Mouse (Mus musculus) limb, embryonic 13.5 days (tissue): ENCODE data around the gene Ddb1. TPM values are rescaled to one million over a fixed set of nuclear protein-coding genes. Genes with fewer than 3 reads are reported as not detected.
"Not testable (repeated sequence)": the region's sequence is repeated elsewhere in the genome, so short reads cannot be mapped to it uniquely, and the experiment has no call there.

Source experiments
- ATAC-seq: fragments of 200-750 bp; cut with Nextera tagmentation; 2 replicates; pipeline ENCODE4 v1.8.0; 2017; ENCODE audit warnings: low read depth, moderate number of reproducible peaks, moderate TSS enrichment; ENCODE audit not compliant: low FRiP score
- H3K27ac ChIP-seq: fragments of 300-500 bp; sonication (generic); 2 replicates; pipeline ENCODE4 v1.5.1; 2015; ENCODE audit warnings: inconsistent platforms, mild to moderate bottlenecking, moderate library complexity
- H3K27me3 ChIP-seq: fragments of 300-500 bp; sonication (generic); 2 replicates; pipeline ENCODE4 v1.6.1; 2015; ENCODE audit warnings: mild to moderate bottlenecking, inconsistent platforms
- H3K36me3 ChIP-seq: fragments of 300-500 bp; sonication (generic); 2 replicates; pipeline ENCODE4 v1.6.1; 2015; ENCODE audit warnings: inconsistent platforms, mild to moderate bottlenecking, moderate library complexity
- H3K4me1 ChIP-seq: fragments of 300-500 bp; sonication (generic); 2 replicates; pipeline ENCODE4 v1.6.1; 2015; ENCODE audit warnings: inconsistent platforms
- H3K4me2 ChIP-seq: fragments of 300-500 bp; sonication (generic); replicated peaks from 2 replicates; pipeline ENCODE4 v1.6.1; 2015; ENCODE audit warnings: inconsistent platforms, mild to moderate bottlenecking, moderate library complexity
- H3K4me3 ChIP-seq: fragments of 300-500 bp; sonication (generic); 2 replicates; pipeline ENCODE4 v1.5.1; 2015; ENCODE audit warnings: moderate library complexity, mild to moderate bottlenecking, inconsistent platforms
- H3K9ac ChIP-seq: fragments of 300-500 bp; sonication (generic); 2 replicates; pipeline ENCODE4 v1.6.1; 2015; ENCODE audit warnings: mild to moderate bottlenecking, inconsistent platforms
- H3K9me3 ChIP-seq: fragments of 300-500 bp; sonication (generic); 2 replicates; pipeline ENCODE4 v1.6.1; 2016; ENCODE audit warnings: inconsistent platforms
- WGBS: fragments of 180-500 bp; shearing (Covaris S2); methylation state at CpG from one replicate; pipeline ENCODE4 v1.1.7; 2015; 5-methylcytosine and 5-hydroxymethylcytosine counted together
- polyA plus RNA-seq: library from polyadenylated mRNA; unstranded; fragments of >200 nt; fragmentation: Nextera tagmentation; extraction: Ambion mirVana; gene quantifications from 2 replicates; pipeline ENCODE4 v1.2.1, GENCODE M21; 2015

Ddb1 gene
- polyA plus RNA-seq: 400 and 416 TPM in 2 replicates

DNA sequence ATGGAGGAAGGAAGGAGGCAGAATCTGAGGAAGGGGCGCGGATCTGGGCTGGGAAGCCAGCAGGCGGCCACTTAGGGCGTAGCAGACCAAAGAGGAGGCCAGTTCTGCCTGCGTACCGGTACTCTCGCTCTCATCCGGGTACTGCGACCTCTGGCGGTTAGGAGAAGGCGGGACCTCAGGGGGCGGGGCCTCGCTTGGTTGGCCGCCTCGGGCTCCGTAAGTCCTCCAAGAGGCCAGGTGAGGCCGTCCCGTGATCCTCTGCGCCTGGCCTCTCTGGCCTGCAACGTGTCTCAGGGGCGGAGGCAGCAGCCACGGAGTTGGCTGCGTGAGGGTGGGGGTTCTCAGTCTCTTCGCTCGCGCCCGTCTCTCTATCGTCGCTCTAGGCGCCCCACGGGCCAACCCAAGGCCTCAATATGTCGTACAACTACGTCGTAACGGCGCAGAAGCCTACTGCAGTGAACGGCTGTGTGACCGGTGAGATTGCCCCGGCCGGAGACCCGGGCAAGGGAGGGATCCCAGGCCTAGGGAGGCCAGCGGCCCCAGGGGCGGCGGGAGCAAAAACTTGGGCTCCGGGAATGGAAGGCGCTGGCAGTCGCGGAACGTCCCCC is at the start of gene Ddb1, which contains the start of gene Tkfc:
TSS of gene Ddb1 (plus strand) at position 35 of the 608 bp plus-strand sequence.
TSS of gene Tkfc (minus strand) at position 362 of the 608 bp plus-strand sequence.
- Histone ChIP-seq H3K27me3 (no peaks in the 10 kb centered on the region), H3K9me3 (no peaks in the 10 kb centered on the region), H3K36me3 (peaks cover 36% of the 10 kb centered on the region), H3K4me1 (peaks cover 44% of the 10 kb centered on the region), H3K4me2 (peak within 1 kb of the TSS; percentile 82), H3K9ac (peak within 1 kb of the TSS; percentile 98), H3K4me3 (peak within 1 kb of the TSS; percentile 92), H3K27ac (peak within 1 kb of the TSS; percentile 88)
- peak; percentile 97 for ATAC-seq
- under 1% methylated on average over 49 of the region's 49 CpGs for WGBS

DNA sequence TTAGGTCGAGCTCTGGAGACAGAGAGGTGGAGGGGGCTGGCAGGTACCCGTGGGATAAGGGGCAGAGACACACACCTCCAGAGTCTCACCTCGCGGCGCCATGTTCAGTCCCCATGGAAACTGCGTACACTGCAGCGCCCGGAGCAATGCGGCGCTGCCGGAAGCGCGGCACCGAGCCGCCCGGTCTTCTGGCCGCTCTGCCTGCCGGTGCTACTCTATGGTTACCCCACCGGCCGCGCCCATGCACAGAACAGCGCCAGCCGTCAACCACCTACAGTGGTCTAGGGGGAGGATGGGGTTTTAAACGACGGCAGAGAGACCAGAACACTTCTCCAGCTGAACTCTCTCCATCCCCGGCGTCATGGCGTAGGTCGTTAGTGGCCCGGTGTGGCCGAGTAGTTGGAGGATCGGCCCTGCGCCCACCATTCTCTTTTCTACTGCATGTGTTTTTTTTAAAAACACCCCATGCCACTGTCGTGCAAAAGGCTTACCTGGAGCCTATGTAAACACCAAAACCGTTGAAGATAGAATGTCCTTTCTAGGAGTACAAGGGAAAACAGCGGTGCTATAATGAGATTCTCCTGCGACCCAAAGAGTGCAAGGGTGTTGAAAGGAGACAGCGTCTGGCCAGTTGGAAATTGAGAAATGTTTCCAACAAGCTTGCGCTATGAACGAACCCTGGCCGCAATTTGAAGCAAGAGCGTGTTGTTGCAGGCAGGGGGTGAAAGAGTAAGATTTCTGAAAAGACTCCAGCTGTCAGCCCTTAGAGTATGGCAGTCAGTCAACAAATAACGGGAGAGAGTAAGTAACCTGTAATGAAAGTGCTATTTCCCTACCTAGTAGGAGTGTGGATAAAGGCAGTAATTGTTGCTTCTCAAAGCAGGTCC is 49.3 kb upstream of the Ddb1 start, which contains the start of gene Tmem216:
TSS of gene Tmem216 (minus strand) at position 615 of the 887 bp plus-strand sequence.
- Histone ChIP-seq H3K36me3 (peaks cover 29% of the 10 kb centered on the region), H3K27me3 (no peaks in the 10 kb centered on the region), H3K4me2 (peak within 1 kb of the TSS; percentile 79), H3K4me3 (peak within 1 kb of the TSS; percentile 66), H3K27ac (peak within 1 kb of the TSS; percentile 52), H3K9ac (peak within 1 kb of the TSS; percentile 69), H3K9me3 (no peaks in the 10 kb centered on the region), H3K4me1 (peaks cover 17% of the 10 kb centered on the region)
- peak; percentile 98 for ATAC-seq
- WGBS: 1% methylated on average over 43 of the region's 43 CpGs

DNA sequence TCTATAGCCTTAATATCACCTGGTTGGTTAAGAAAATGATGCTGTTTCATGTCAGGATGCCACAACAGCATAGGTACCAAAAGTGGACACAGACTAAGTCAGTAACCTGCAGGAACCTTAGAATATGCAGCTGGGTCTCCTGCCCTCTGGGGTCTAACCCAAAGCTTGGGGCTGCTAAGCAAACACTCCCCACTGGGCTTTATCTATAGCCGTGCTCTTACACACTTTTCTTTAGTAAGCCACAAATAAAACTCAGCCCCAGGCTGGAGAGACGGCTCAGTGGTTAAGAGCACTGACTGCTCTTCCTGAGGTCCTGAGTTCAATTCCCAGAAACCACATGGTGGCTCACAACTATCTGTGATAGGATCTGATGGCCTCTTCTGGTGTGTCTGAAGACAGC is 48.1 kb upstream of the Ddb1 start:
- H3K9ac ChIP-seq: no peak overlapping the region
- no peak overlapping the region for H3K27ac ChIP-seq
- no peak overlapping the region for H3K4me2 ChIP-seq
- peaks cover 18% of the 10 kb centered on the region for H3K36me3 ChIP-seq
- H3K4me1 ChIP-seq: peaks cover 17% of the 10 kb centered on the region
- 77% methylated on average over 2 of the region's 2 CpGs for WGBS
- ATAC-seq: no peak
- no peak overlapping the region for H3K4me3 ChIP-seq
- no peaks in the 10 kb centered on the region for H3K27me3 ChIP-seq
- H3K9me3 ChIP-seq: no peaks in the 10 kb centered on the region

DNA sequence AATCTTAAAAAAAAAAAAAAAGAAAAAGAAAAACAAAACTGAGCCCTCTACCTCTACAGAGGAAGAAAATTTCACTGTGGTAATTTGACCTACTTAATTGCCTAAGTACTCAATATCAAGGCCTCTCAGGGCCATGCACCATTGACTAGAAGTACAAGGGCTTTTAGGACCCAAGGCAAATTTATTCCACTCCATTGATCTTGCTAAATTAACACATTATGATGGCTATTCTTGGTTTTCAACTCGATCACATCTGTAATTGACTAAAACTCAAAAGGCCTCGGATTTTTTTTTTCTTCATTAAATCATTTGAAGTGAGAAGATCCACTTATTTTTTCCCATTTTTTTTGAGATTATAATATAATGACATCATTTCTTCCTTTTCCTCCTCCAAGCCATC is 47.7 kb upstream of the Ddb1 start:
- 78% methylated on average over 2 of the region's 2 CpGs for whole genome bisulfite sequencing
- Histone ChIP-seq H3K4me2 (no peak overlapping the region), H3K4me3 (no peak overlapping the region), H3K4me1 (peaks cover 17% of the 10 kb centered on the region), H3K9ac (no peak overlapping the region), H3K27ac (no peak overlapping the region), H3K27me3 (no peaks in the 10 kb centered on the region), H3K36me3 (peaks cover 13% of the 10 kb centered on the region), H3K9me3 (no peaks in the 10 kb centered on the region)
- no peak for ATAC-seq

DNA sequence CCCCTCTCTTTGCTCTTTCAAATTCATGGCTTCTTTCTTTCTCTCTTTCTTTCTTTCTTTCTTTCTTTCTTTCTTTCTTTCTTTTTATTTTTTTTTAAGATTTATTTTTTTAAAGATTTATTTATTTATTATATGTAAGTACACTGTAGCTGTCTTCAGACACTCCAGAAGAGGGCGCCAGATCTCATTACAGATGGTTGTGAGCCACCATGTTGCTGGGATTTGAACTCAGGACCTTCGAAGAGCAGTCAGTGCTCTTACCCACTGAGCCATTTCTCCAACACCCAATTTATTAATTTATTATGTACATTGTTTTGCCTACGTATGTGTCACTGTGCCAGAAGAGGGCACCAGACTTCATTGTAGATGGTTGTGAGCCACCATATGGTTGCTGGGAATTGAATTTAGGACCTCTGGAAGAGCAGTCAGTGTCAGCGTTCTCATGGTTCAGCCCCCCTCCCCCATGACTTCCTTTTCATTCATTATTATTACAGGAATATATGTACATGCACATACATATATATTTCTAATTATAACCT is 47.2 kb upstream of the Ddb1 start:
- not testable (repeated sequence) for H3K27me3 ChIP-seq, H3K4me3 ChIP-seq, H3K36me3 ChIP-seq, H3K27ac ChIP-seq, H3K9ac ChIP-seq, H3K4me2 ChIP-seq, H3K9me3 ChIP-seq, ATAC-seq
- 73% methylated on average over 4 of the region's 4 CpGs for WGBS
- peaks cover 17% of the 10 kb centered on the region for H3K4me1 ChIP-seq

DNA sequence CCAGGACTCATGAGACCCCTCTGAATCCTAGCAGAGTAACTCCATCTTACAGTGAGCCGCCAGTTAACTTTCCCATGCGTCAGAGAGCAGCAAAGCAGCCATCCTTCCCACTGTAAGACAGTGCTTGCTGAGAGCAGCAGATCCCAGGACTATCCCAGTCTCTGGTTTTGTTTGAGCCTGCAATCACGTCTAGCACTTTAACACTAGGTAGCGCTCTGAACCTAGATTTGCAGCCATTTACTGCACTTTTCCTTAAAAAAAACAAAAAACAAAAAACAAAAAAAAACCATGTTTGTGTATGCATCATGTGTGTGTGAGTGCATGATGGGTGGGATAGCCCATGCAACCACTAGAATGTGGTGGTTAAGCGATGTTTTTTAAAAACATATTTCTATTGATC is 45.0 kb upstream of the Ddb1 start:
- 37% methylated on average over 5 of the region's 5 CpGs for WGBS
- H3K27me3 ChIP-seq: no peaks in the 10 kb centered on the region
- no peaks in the 10 kb centered on the region for H3K36me3 ChIP-seq

DNA sequence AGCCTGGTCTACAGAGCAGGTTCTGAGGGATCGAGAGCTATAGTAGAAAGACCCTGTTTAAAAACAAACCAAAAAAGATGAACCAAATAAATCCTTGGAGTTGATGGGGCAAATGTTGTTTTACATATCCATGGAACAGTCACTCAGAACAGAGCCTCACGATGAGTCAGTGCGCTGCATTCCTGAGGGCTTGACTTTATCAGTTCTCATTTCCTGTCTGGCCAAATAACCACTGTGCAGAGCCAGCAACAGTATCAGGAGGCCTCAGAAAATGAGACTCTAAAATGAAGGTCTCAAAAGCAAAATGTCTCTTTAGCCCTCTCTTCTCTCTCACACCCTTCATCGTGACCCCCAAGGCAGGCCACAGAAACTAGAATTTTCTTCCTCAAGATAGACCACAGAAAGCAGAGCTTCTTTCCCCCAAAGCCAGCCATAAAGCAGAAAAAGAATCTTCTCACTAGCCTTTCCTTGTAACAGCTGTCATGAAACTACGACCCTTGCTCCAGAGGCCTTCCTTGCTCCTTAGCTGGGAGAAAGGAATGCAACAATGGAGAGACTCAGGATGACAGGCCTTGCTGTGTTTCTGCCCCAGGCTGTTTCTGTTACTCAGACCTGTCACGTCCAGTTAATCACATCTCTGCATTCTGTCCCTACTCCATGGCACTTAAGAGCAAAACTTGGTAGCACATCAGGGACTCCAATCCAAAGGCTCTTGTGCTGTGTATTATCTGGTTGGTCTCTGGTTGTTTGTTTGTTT is 43.4 kb upstream of the Ddb1 start:
- Histone ChIP-seq H3K36me3 (no peaks in the 10 kb centered on the region), H3K27ac (no peak overlapping the region; the same call in 1 of the 2 replicates), H3K27me3 (no peaks in the 10 kb centered on the region), H3K4me1 (peaks cover 1% of the 10 kb centered on the region), H3K4me3 (no peak overlapping the region), H3K9me3 (no peaks in the 10 kb centered on the region), H3K9ac (no peak overlapping the region), H3K4me2 (no peak overlapping the region)
- no peak for ATAC-seq
- WGBS: 56% methylated on average over 6 of the region's 6 CpGs

More for the DNA sequence above, 45.0 kb upstream of the Ddb1 start:
- H3K4me3 ChIP-seq: no peak overlapping the region
- H3K4me1 ChIP-seq: peaks cover 9% of the 10 kb centered on the region
- no peak overlapping the region for H3K27ac ChIP-seq
- H3K9ac ChIP-seq: peak overlapping the region; percentile 2; the same call in 1 of the 2 replicates
- no peaks in the 10 kb centered on the region for H3K9me3 ChIP-seq
- ATAC-seq: no peak
- H3K4me2 ChIP-seq: no peak overlapping the region

DNA sequence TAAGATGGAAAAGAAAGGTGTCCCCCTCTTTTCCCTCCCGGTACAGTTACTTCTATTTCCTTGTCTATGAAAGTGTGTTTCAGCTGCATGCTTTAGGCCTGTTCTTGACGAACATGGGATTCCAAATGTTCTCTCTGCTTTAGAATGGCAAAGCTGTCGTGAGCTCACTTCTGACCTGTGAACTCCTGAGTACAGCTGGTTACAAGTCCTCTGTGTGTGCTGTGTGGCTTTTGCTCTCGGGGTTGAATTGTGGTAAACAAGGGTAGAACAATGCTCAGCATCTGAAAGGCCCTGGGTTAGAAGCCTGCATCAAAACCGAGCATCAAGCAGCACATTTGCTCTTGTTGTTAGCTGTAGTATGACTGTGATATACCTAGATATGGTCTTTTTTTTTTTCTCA is 42.8 kb upstream of the Ddb1 start:
- Histone ChIP-seq H3K27ac (no peak overlapping the region), H3K27me3 (no peaks in the 10 kb centered on the region), H3K36me3 (no peaks in the 10 kb centered on the region), H3K4me3 (no peak overlapping the region), H3K4me2 (no peak overlapping the region), H3K9ac (no peak overlapping the region), H3K4me1 (no peaks in the 10 kb centered on the region), H3K9me3 (no peaks in the 10 kb centered on the region)
- 62% methylated on average over 5 of the region's 5 CpGs for WGBS
- ATAC-seq: no peak

DNA sequence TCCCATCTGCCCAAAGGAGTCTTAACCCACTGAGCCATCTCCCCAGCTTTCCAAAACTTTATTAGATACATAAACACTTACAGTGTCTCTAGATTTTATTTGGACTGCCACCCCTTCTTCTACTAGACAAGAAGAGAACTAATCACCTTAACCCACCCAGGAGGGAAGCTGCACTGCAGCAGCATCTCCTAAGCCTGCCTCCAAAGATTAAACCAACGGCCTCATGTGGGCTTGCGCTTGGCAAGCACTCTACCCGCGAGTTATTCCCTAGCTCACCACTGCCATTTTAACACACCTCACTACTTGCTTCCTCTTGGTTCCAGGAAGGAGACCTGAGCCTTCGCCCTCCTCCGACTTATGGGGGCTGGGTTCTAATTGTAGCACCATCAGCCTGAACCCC is 40.8 kb upstream of the Ddb1 start:
- H3K36me3 ChIP-seq: peaks cover 7% of the 10 kb centered on the region
- no peak overlapping the region for H3K4me3 ChIP-seq
- no peaks in the 10 kb centered on the region for H3K9me3 ChIP-seq
- H3K4me2 ChIP-seq: no peak overlapping the region
- H3K27me3 ChIP-seq: no peaks in the 10 kb centered on the region
- no peak overlapping the region for H3K27ac ChIP-seq
- WGBS: 82% methylated on average over 6 of the region's 6 CpGs
- no peak overlapping the region for H3K9ac ChIP-seq
- ATAC-seq: no peak
- H3K4me1 ChIP-seq: no peaks in the 10 kb centered on the region

DNA sequence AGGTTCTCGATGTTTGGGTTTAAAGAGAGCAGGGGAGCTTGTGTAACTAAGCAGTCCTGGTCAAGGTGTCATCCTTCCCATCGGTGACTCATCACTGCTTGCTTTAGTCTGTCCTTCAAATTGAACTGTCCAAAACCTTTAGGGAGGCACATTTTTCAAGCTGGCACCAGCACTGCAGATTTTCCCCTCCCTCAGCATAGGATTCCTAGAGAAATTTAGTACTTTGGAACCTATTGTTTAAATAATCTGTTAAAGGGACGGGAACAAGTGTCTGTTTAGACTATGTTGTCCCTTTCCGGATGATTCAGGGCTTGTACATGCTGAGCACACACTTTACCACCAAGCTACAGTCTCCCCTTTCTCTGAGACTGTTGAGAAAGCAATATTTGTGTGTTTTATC is 39.9 kb upstream of the Ddb1 start:
- Histone ChIP-seq H3K9ac (no peak overlapping the region), H3K4me1 (no peaks in the 10 kb centered on the region), H3K9me3 (no peaks in the 10 kb centered on the region), H3K36me3 (peaks cover 16% of the 10 kb centered on the region), H3K4me2 (no peak overlapping the region), H3K27ac (no peak overlapping the region), H3K4me3 (no peak overlapping the region), H3K27me3 (no peaks in the 10 kb centered on the region)
- no peak for ATAC-seq
- WGBS: 84% methylated on average over 4 of the region's 4 CpGs

DNA sequence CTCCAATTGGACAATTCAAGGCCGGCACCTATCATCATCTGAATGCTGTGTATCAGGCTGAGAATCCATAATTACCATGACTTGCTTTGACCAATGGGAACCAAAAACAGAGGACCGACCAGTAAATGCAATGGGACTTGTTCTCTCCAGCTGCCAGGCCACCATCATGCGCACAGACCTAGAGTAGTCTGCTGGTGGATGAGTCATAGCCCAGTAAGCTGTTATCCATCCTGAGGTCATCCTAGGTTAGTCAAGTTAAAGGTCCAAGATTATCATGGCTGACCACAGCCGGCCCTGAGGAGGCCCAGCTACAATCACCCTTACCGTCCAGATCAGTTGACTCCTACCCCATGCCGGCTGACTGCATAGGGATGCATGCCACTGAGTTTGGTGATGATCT is 35.5 kb upstream of the Ddb1 start:
- no peak overlapping the region for H3K4me3 ChIP-seq
- peaks cover 57% of the 10 kb centered on the region for H3K36me3 ChIP-seq
- no peaks in the 10 kb centered on the region for H3K9me3 ChIP-seq
- H3K4me1 ChIP-seq: no peaks in the 10 kb centered on the region
- H3K27ac ChIP-seq: no peak overlapping the region
- H3K9ac ChIP-seq: no peak overlapping the region
- no peak for ATAC-seq
- no peaks in the 10 kb centered on the region for H3K27me3 ChIP-seq
- no peak overlapping the region for H3K4me2 ChIP-seq
- WGBS: 91% methylated on average over 6 of the region's 6 CpGs
